Mouse (Mus musculus) spleen, embryonic (tissue): Measurements from ENCODE around the gene Trp53i11.

Source experiments
- CTCF ChIA-PET: fragments of 350-600 bp; sonication (Branson Sonifier 250); formaldehyde crosslinking; loops from one replicate; lab custom pipeline; 2022; lab: Charles Lee

Trp53i11 gene

GRCm38 (mm10) chr2:93227713-93228479, 40.5 kb downstream of the Trp53i11 start:
- CTCF ChIA-PET, result interaction anchor here (0.6 to 0.7 kb wide), 2 partner anchors 118 to 157 kb away, joined by 3 to 4 read pairs; no protein-coding TSS in a partner anchor

- CTCF ChIA-PET, result no interaction called here
Observed at GRCm38 (mm10) chr2:93228480-93228824, 41.1 kb downstream of the Trp53i11 start.

GRCm38 (mm10) chr2:93232141-93232540, 44.8 kb downstream of the Trp53i11 start:
- CTCF ChIA-PET, result no interaction called here

GRCm38 (mm10) chr2:93237055-93237454, 49.7 kb downstream of the Trp53i11 start:
- CTCF ChIA-PET, result no interaction called here

- CTCF ChIA-PET, result no interaction called here
Observed at GRCm38 (mm10) chr2:93238864-93239263, 51.5 kb downstream of the Trp53i11 start.

GRCm38 (mm10) chr2:93242166-93242565, 54.8 kb downstream of the Trp53i11 start:
- CTCF ChIA-PET, result no interaction called here

- CTCF ChIA-PET, result no interaction called here
Observed at GRCm38 (mm10) chr2:93243439-93244089, 56.2 kb downstream of the Trp53i11 start.

- CTCF ChIA-PET, result no interaction called here
Observed at GRCm38 (mm10) chr2:93244090-93244443, 56.7 kb downstream of the Trp53i11 start.

GRCm38 (mm10) chr2:93249058-93249457, 61.7 kb downstream of the Trp53i11 start:
- CTCF ChIA-PET, result no interaction called here

GRCm38 (mm10) chr2:93250611-93251010, 63.3 kb downstream of the Trp53i11 start:
- CTCF ChIA-PET, result no interaction called here
